Mouse (Mus musculus) gastrocnemius, postnatal 14 days (tissue): ENCODE measurements around the gene Bdkrb1. TPM values are rescaled to one million over a fixed set of nuclear protein-coding genes. Genes with fewer than 3 reads are reported as not detected.

Source experiments
- total RNA-seq, 2 experiments: library from RNA; stranded (reverse); gene quantifications; 2 replicates each; pipeline ENCODE4 v1.2.3; 2021

The Bdkrb1 gene
- total RNA-seq, 2 experiments from 2014 or later: not detected

Other genes starting within 250 kb of the Bdkrb1 start
- 1 to 10 TPM; 1.1 to 1.6 TPM for gene D430019H16Rik, start 149.2 kb upstream of the Bdkrb1 start, total RNA-seq
- gene Bdkrb2, start 39.9 kb upstream of the Bdkrb1 start, total RNA-seq: 1 to 10 TPM in 1 of 2 experiments, under 1 TPM in 1; 0.82 to 1.8 TPM
- 1 to 10 TPM; 4.5 to 5.6 TPM for gene Gskip, start 81.7 kb downstream of the Bdkrb1 start, total RNA-seq
- gene Atg2b, start 82.1 kb downstream of the Bdkrb1 start, total RNA-seq: 10 to 100 TPM; 14.0 to 14.6 TPM
- gene Ak7, start 102.9 kb downstream of the Bdkrb1 start, total RNA-seq: not detected
- gene Papola, start 181.6 kb downstream of the Bdkrb1 start, total RNA-seq: 10 to 100 TPM; 64.5 to 70.9 TPM